Mouse (Mus musculus) gastrocnemius, postnatal 14 days (tissue): ENCODE measurements around the gene 4930513O06Rik. TPM values are rescaled to one million over a fixed set of nuclear protein-coding genes. Genes with fewer than 3 reads are reported as not detected.

Experiments
- DNase-seq: peaks from one replicate; pipeline ENCODE4 v3.0.0; 2021; ENCODE audit warnings: mixed read lengths
- intact Hi-C: fragments of 180-260 bp; cut with DNase I; formaldehyde crosslinking; loops from one replicate; pipeline ENCODE4 v1.15.1; 2025; ENCODE audit warnings: low total_unique reads
- long read RNA-seq, 2 experiments: library from polyadenylated mRNA; stranded (forward); transcript quantifications; one replicate each; pipeline ENCODE4 v2.0.0; 2021
- total RNA-seq, 2 experiments: library from RNA; stranded (reverse); gene quantifications; 2 replicates each; pipeline ENCODE4 v1.2.3; 2021

The 4930513O06Rik gene
- not detected for total RNA-seq
- long read RNA-seq, experiment 1 = 0 reads
- long read RNA-seq, experiment 2 = 0 reads

DNA sequence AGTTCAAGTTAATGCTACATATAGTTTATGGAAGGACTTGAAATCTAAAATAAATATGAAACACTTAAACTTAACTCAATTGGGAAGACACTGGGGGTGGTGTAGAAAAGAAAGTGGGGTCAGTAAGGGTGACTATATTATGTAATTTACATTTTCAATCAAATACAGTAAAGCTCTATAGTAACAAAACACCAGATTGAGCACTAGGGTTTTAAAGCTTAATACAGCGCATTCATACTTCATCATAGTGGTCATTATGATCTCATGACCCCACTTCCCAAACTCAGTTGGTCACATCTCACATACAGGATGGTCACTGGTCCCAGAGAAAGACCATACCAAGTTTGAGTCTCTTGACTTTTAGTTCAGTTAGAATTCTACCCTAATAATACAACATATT, at the start of gene 4930513O06Rik:
4930513O06Rik (plus strand) TSS at position 301 of the 400 bp plus-strand sequence.
- DNase-seq = no peak
- intact Hi-C loops = no loop called here

DNA sequence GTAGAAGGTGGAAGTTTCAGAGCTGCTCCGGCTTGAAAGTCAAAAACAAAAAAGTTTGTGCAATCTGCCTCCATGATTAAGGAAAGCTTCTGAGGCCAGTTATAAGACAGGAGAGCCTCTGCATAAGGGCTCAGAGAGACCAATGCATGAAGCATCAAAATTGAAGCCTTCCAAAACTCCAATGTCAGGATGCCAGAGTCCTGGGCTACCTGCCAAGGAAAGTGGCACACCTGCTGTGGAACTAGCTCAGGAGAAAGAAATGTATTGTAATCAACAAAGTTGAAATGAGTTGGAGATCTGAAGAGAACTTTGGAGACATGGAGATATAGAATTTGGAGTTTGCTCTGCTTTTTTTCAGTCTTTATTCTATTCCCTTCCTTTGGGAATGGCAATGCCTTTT, 48.4 kb upstream of the 4930513O06Rik start:
- intact Hi-C loops = no loop called here
- peak; percentile 7 for DNase-seq

DNA sequence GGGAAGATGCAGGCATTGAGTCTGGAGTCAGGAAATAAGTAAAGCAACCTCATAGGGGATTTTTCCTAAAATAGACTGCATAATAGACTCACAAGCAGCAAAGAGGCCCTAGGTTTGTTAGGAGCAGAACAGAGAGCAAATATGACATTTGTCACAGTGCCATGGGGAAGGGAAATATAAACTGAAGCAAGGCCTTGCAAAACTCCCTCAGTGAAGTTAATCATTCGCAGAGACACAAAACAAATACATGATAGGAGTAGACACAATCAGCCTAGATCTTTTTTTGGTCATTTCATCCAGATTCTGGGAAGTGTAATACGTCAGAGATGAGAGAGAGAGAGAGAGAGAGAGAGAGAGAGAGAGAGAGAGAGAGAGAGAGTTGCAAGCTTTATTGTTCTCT, 46.7 kb upstream of the 4930513O06Rik start:
- no peak for DNase-seq
- intact Hi-C loops = no loop called here

DNA sequence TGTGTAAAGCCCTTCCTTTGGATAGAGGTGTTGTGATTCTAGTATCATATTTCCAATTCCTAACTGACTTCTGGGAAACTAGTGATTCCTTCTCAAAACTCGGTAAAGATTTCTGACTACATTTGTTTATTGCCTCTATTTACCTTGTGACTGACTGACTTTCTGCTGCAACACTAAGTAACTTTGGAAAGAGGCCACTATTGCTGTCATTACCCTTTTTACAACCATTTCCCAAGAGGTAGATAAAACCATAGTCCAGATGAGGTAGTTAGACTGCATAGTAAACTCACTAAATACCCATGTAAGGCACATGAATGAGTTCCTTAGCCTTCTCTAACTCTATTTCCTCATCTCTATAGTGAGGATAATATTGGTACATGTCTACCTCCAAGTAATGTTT, 44.9 kb upstream of the 4930513O06Rik start:
- intact Hi-C loops = no loop called here
- DNase-seq = no peak

DNA sequence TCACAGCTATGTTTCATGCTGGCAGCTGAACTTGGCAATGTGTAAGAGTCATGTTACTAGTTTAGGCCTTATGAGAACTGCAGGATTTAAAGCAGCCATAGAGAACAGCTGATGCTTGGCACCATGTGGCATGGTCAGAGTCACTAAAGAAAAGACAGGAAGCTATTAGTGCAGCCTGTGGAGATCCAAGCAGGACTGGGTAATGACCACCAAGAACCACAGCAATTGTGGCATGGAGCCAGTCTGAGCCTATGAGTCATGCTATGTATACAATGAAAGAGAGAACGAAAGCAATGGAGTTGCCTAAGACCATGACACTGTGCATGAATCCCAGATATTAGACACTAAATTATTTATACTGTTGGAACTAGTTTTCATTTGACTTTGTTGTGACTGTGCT, 34.1 kb upstream of the 4930513O06Rik start:
- intact Hi-C loops = no loop called here
- no peak for DNase-seq

DNA sequence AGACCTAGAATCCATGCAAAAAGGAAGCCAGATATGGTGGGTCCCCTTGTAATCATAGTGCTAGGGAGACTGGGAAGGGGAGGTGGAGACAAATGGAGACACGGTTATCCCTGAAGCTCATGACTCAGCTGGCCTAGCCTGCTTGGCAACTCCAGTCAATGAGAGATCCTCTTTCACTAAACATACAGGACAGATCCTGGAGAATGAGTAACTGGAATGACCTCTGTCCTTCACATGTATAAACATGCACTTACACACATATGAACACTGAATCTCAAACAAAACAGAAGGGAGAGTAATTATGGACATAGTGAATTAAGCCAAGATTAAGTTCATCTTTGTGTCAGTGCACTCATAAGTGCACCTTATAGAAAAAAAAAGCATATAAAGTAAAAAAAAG, 32.9 kb upstream of the 4930513O06Rik start:
- intact Hi-C loops = no loop called here

DNA sequence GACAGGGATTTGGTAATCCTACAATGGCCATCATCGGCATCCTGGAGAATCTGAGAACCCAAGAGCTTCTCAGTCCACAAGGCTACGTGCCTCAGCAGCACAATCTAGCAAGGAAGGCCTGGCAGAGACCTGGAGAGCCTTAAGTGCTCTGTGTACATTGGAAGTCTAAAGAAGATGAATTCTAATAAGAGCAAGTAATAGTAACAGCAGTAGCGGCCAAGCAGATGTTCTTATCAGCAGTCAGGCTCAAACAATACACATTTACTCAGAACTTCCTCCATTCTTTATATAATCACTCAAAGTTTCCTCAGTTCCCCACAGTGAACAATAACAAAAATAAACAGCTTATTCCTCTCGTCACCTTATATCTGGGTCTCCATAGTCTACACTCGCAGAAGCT, 22.0 kb upstream of the 4930513O06Rik start:
- no peak for DNase-seq
- intact Hi-C loops = no loop called here

More for the DNA sequence above, 32.9 kb upstream of the 4930513O06Rik start:
- no peak for DNase-seq

DNA sequence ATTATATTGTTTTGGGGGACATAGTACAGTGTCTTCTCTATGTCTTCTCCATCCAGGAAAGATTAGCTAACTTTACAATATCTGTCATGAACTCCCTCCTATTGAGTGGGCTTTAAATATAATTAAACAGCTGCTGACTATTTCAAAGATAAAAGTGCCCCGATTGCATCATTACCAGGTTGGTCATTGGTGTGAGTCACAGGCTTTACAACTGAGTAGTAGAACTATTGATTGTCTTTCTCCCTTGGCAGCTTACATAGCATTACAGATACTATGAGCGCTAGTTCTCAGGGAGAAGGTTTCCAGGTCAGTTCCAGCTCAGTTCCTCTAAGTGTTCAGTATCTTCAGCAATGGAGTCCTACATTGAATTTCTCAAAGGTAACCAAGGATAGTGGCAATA, 7.5 kb upstream of the 4930513O06Rik start:
- no peak for DNase-seq
- intact Hi-C loops = no loop called here

DNA sequence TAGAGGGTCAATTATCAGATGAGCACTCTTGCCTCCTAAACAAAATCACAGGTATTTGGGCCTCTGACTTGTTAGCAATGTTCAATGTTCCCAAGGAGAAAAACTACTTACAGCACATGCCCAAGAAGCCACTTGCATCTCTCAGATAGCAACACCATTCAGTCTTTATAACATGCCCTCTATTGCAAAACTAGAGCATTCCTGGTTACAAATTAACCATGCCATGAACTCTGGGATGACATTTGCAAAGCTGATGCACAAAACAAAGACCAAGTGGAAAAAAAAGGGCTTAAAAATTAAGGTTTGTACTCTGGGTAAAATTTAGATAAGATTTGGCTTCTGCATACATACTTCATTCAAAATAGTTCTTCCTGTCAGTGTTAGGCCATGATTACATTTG, 966 bp upstream of the 4930513O06Rik start, which contains the start of gene Serpina7:
Serpina7 (minus strand) TSS at position 160 of the 400 bp plus-strand sequence.
- no peak for DNase-seq

DNA sequence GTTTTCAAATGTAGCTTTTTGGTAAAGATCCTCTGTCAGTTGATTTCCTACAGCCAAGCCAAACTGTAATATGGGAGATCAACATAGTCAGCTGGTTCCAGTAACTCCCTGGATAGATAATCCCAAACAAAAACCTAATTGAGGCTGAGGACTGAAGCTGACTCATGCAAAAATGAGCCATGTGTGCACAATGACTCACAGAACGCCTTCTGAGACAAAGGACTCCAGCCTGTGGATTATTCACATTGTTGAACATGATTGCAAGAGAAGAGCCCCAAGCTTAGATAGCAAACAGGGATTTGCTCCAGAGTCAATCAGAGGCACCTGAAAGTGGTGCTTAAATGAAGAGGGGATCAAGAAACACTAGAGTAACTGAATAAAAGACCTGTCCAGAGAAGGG, 11.2 kb downstream of the 4930513O06Rik start:
- intact Hi-C loops = no loop called here
- no peak for DNase-seq

More for the DNA sequence above, 966 bp upstream of the 4930513O06Rik start, which contains the start of gene Serpina7:
- intact Hi-C loops = no loop called here

DNA sequence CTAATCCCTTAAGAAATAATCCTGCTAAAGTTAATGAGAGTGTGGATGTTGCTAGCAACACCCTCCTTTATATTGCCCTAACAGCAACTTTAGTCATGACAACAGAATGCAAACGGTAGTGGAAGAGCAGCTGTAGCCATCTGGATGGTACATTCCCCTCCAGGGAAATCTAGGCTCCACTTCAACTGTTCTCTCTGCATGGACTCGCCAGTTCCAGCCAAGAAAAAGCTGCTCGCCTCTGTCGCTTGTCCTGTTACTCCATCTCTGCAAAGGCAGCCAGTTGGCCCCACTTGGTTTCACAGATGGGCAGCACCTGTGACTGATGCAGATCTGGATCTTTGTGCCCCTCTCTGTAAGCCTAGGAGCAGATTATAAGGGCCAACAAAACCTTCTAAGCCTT, 48.0 kb downstream of the 4930513O06Rik start:
- intact Hi-C loops = no loop called here
- no peak for DNase-seq

Other genes with a start within 250 kb of the 4930513O06Rik start
- gene Nrk, start 171.8 kb upstream of the 4930513O06Rik start, total RNA-seq = 10 to 100 TPM; 15.5 to 23.5 TPM
- gene Serpina7, start 1.0 kb upstream of the 4930513O06Rik start, total RNA-seq = not detected
- gene 4933428M09Rik, start 93.0 kb downstream of the 4930513O06Rik start, total RNA-seq = not detected
- 1 to 10 TPM; 4.2 to 8.3 TPM for gene Mum1l1, start 123.8 kb downstream of the 4930513O06Rik start, total RNA-seq
- gene Trap1a, start 247.4 kb downstream of the 4930513O06Rik start, total RNA-seq = not detected